Comparison of ENCODE assay signal across 18 mouse cellular contexts in genomic region chr14:27122646-27123045, GRCm38 (mm10). TPM values are rescaled to one million over a fixed set of nuclear protein-coding genes. Genes with fewer than 3 reads are reported as not detected.
DNase-seq lines count a peak whose midpoint lies in the region; ATAC-seq lines count a peak whose summit lies in the region.
"Had no signal": no experiment of that assay in that cellular context is flagged by ENCODE, and none has a peak within 500 bp of the region (broad histone marks: within the 10 kb centered on the region; RNA-seq: fewer than 3 reads in every experiment).

No protein-coding gene starts in this region.

- 62% methylated on average over 3 of the region's 3 CpGs for WGBS in heart, embryonic 12.5 days
- 67% methylated on average over 3 of the region's 3 CpGs for WGBS in stomach, embryonic 16.5 days

- peaks cover 12% of the 10 kb centered on the region for H3K4me1 ChIP-seq in heart, embryonic 12.5 days (replicated peaks)
- peaks cover 6% of the 10 kb centered on the region for H3K4me1 ChIP-seq in stomach, embryonic 16.5 days (ENCODE audit: control insufficient read depth, insufficient read depth, low read length)
- H3K4me1 ChIP-seq: hindbrain, embryonic 12.5 days had no signal

- H3K4me3 ChIP-seq in heart, embryonic 12.5 days = no peak overlapping the region
- no peak overlapping the region for H3K4me3 ChIP-seq in stomach, embryonic 16.5 days (replicated peaks; ENCODE audit: low read length)
- H3K4me3 ChIP-seq: hindbrain, embryonic 12.5 days; layer of hippocampus, adult 2 months; megakaryocyte, embryonic 14.5 days had no signal

- H3K9ac ChIP-seq in heart, embryonic 12.5 days = peak overlapping the region; percentile 37; the same call in 1 of the 2 replicates
- H3K9ac ChIP-seq in stomach, embryonic 16.5 days (ENCODE audit: low read length) = peak overlapping the region; percentile 39; the same call in 1 of the 2 replicates
- H3K9ac ChIP-seq: hindbrain, embryonic 12.5 days had no signal

- H3K4me2 ChIP-seq in heart, embryonic 12.5 days = no peak overlapping the region
- no peak overlapping the region for H3K4me2 ChIP-seq in stomach, embryonic 16.5 days (ENCODE audit: low read depth, low read length)
- H3K4me2 ChIP-seq: hindbrain, embryonic 12.5 days had no signal

- H3K27me3 ChIP-seq in heart, embryonic 12.5 days (replicated peaks) = 0 out of 2 replicates have a peak, but pooled peaks cover 3% of the 10 kb centered on the region
- H3K27me3 ChIP-seq in stomach, embryonic 16.5 days (ENCODE audit: control insufficient read depth, insufficient read depth, low read length) = no peaks in the 10 kb centered on the region

- peak; percentile 58 for DNase-seq in adrenal gland, adult 2 months
- no peak for DNase-seq in adrenal gland, postnatal 10 days
- DNase-seq in heart, postnatal 4 days = no peak
- DNase-seq in NIH3T3 (ENCODE audit: low read depth) = peak; percentile 11
- DNase-seq in urinary bladder, adult 18-20 months (ENCODE audit: low spot score in 2 of 2) = no peak
- DNase-seq: cerebellum, adult 9-10 months; heart, adult 18-20 months; kidney, adult 8-10 months; kidney, postnatal 14 days; lung, adult 18-20 months; lung, postnatal 14 days; right cerebral cortex, postnatal 25 days had no signal

- no peak for ATAC-seq in heart, embryonic 12.5 days (ENCODE audit: insufficient number of reproducible peaks, low FRiP score)
- ATAC-seq in stomach, embryonic 16.5 days (ENCODE audit: insufficient read depth, low FRiP score) = no peak
- ATAC-seq: midbrain, embryonic 16.5 days had no signal

- H3K36me3 ChIP-seq in heart, embryonic 12.5 days = no peaks in the 10 kb centered on the region
- H3K36me3 ChIP-seq in stomach, embryonic 16.5 days (ENCODE audit: control insufficient read depth, insufficient read depth, low read length) = no peaks in the 10 kb centered on the region
- H3K36me3 ChIP-seq: hindbrain, embryonic 12.5 days had no signal

- no peak overlapping the region for H3K27ac ChIP-seq in heart, embryonic 12.5 days (ENCODE audit: poor library complexity, severe bottlenecking)
- H3K27ac ChIP-seq in stomach, embryonic 16.5 days (ENCODE audit: low read length) = no peak overlapping the region
- H3K27ac ChIP-seq: hindbrain, embryonic 12.5 days; layer of hippocampus, adult 2 months had no signal

- no peaks in the 10 kb centered on the region for H3K9me3 ChIP-seq in heart, embryonic 12.5 days (replicated peaks)
- H3K9me3 ChIP-seq in stomach, embryonic 16.5 days (replicated peaks; ENCODE audit: control insufficient read depth, low read length) = no peaks in the 10 kb centered on the region
- H3K9me3 ChIP-seq: hindbrain, embryonic 12.5 days had no signal

RNA-seq across cellular contexts. Expression of gene Arhgef3, which starts 7.9 kb away (rescaled TPM):
- total RNA-seq in adrenal gland, adult 2 months (2021) = 10 to 100 TPM; 39.8 to 44.1 TPM
- polyA plus RNA-seq in adrenal gland, adult 2 months (2012; rRNA removed) = 7.1 and 8.2 TPM in 2 replicates
- total RNA-seq in adrenal gland, postnatal 10 days (2021) = 10 to 100 TPM; 36.5 to 37.3 TPM
- polyA plus RNA-seq in heart, embryonic 12.5 days (2016; fragmentation: Nextera tagmentation; extraction: Ambion mirVana) = 17.6 and 18.9 TPM in 2 replicates
- total RNA-seq in heart, postnatal 4 days (2021) = 10 to 100 TPM; 30.5 to 31.9 TPM
- polyA plus RNA-seq in stomach, embryonic 16.5 days (2015; fragmentation: Nextera tagmentation; extraction: Ambion mirVana) = 20.9 and 22.8 TPM in 2 replicates

Comparison
In these comparisons a context has a peak if more than half of its experiments do, and no peak if none do; other contexts are left out.
1. DNase-seq: peak in adrenal gland, adult 2 months (single experiment) and NIH3T3 (single experiment); none in adrenal gland, postnatal 10 days (single experiment), heart, postnatal 4 days (single experiment) and urinary bladder, adult 18-20 months (0 of 2).